Mouse (Mus musculus) liver, embryonic 12.5 days (tissue): ENCODE results near the gene Espn. TPM values are rescaled to one million over a fixed set of nuclear protein-coding genes. Genes with fewer than 3 reads are reported as not detected.

Experiments
- ATAC-seq: fragments of 200-750 bp; cut with Nextera tagmentation; 2 replicates; pipeline ENCODE4 v1.8.0; 2017; ENCODE audit warnings: moderate number of reproducible peaks, mild to moderate bottlenecking, moderate library complexity
- H3K27ac ChIP-seq: fragments of 300-500 bp; sonication (generic); 2 replicates; pipeline ENCODE4 v1.5.1; 2016; ENCODE audit warnings: mild to moderate bottlenecking
- H3K27me3 ChIP-seq: fragments of 300-500 bp; sonication (generic); replicated peaks from 2 replicates; pipeline ENCODE4 v1.6.1; 2016; ENCODE audit warnings: mild to moderate bottlenecking, moderate library complexity
- H3K36me3 ChIP-seq: fragments of 300-500 bp; sonication (generic); 2 replicates; pipeline ENCODE4 v1.6.1; 2016; ENCODE audit warnings: mild to moderate bottlenecking, moderate library complexity
- H3K4me1 ChIP-seq: fragments of 300-500 bp; sonication (generic); 2 replicates; pipeline ENCODE4 v1.6.1; 2016
- H3K4me2 ChIP-seq: fragments of 300-500 bp; sonication (generic); 2 replicates; pipeline ENCODE4 v1.6.1; 2016; ENCODE audit warnings: mild to moderate bottlenecking, moderate library complexity
- H3K4me3 ChIP-seq: fragments of 300-500 bp; sonication (generic); 2 replicates; pipeline ENCODE4 v1.5.1; 2016; ENCODE audit warnings: mild to moderate bottlenecking, moderate library complexity
- H3K9ac ChIP-seq: fragments of 300-500 bp; sonication (generic); 2 replicates; pipeline ENCODE4 v1.6.1; 2016; ENCODE audit warnings: mild to moderate bottlenecking, moderate library complexity
- H3K9me3 ChIP-seq: fragments of 300-500 bp; sonication (generic); replicated peaks from 2 replicates; pipeline ENCODE4 v1.6.1; 2016; ENCODE audit warnings: mild to moderate bottlenecking, moderate library complexity
- WGBS: fragments of 180-500 bp; shearing (Covaris S2); methylation state at CpG from one replicate; pipeline ENCODE4 v1.1.7; 2016; ENCODE audit not compliant: insufficient replicate concordance; 5-methylcytosine and 5-hydroxymethylcytosine counted together
- polyA plus RNA-seq: library from polyadenylated mRNA; unstranded; fragments of >200 nt; fragmentation: Nextera tagmentation; extraction: Ambion mirVana; gene quantifications from 2 replicates; pipeline ENCODE4 v1.2.1, GENCODE M21; 2016

The Espn gene
- polyA plus RNA-seq, 1 experiment from 2014 or later = 2.6 TPM

GRCm38 (mm10) chr4:152140441-152140840, 11.7 kb downstream of the Espn start:
- WGBS = 28% methylated on average over 6 of the region's 6 CpGs
- ATAC-seq = 0 out of 2 replicates have a peak, but pooled peaks have one; percentile 19

GRCm38 (mm10) chr4:152138497-152139260, 13.5 kb downstream of the Espn start:
- peaks cover 52% of the 10 kb centered on the region for H3K27me3 ChIP-seq
- H3K9me3 ChIP-seq = no peaks in the 10 kb centered on the region
- no peaks in the 10 kb centered on the region for H3K36me3 ChIP-seq
- H3K4me3 ChIP-seq = peak overlapping the region; percentile 59
- peak overlapping the region; percentile 78 for H3K4me2 ChIP-seq
- peak; percentile 87 for ATAC-seq
- peaks cover 13% of the 10 kb centered on the region for H3K4me1 ChIP-seq
- peak overlapping the region; percentile 42; the same call in 1 of the 2 replicates for H3K9ac ChIP-seq
- 3% methylated on average over 51 of the region's 51 CpGs for WGBS
- H3K27ac ChIP-seq = no peak overlapping the region

More at GRCm38 (mm10) chr4:152140441-152140840, 11.7 kb downstream of the Espn start:
- H3K4me3 ChIP-seq = no peak overlapping the region
- no peak overlapping the region for H3K27ac ChIP-seq
- H3K4me1 ChIP-seq = peaks cover 17% of the 10 kb centered on the region
- H3K4me2 ChIP-seq = no peak overlapping the region
- H3K9ac ChIP-seq = no peak overlapping the region
- H3K9me3 ChIP-seq = no peaks in the 10 kb centered on the region
- peaks cover 47% of the 10 kb centered on the region for H3K27me3 ChIP-seq
- no peaks in the 10 kb centered on the region for H3K36me3 ChIP-seq

DNA sequence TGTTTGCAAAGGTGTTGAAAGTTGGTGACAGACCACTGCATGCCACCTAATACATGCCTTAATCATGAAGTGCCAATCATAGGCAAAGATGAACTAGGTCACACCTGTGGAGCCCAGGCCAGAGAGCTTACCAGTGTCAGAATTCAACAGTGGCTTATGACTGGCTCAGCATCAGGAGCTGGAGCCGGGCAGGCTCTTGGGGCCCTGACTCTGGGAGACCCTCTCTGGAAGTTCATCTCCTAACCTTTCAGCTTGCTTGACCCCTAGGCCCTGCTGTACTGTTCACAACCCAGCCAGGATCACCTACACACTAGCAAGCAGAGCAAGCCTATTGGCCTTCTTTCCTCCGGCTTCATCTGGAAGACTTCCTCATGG, 15.3 kb downstream of the Espn start:
- no peak overlapping the region for H3K9ac ChIP-seq
- peaks cover 18% of the 10 kb centered on the region for H3K4me1 ChIP-seq
- H3K27ac ChIP-seq = no peak overlapping the region
- no peaks in the 10 kb centered on the region for H3K9me3 ChIP-seq
- H3K36me3 ChIP-seq = no peaks in the 10 kb centered on the region
- WGBS = 82% methylated on average over 2 of the region's 2 CpGs
- no peak for ATAC-seq
- no peak overlapping the region for H3K4me3 ChIP-seq
- no peak overlapping the region for H3K4me2 ChIP-seq
- peaks cover 63% of the 10 kb centered on the region for H3K27me3 ChIP-seq

DNA sequence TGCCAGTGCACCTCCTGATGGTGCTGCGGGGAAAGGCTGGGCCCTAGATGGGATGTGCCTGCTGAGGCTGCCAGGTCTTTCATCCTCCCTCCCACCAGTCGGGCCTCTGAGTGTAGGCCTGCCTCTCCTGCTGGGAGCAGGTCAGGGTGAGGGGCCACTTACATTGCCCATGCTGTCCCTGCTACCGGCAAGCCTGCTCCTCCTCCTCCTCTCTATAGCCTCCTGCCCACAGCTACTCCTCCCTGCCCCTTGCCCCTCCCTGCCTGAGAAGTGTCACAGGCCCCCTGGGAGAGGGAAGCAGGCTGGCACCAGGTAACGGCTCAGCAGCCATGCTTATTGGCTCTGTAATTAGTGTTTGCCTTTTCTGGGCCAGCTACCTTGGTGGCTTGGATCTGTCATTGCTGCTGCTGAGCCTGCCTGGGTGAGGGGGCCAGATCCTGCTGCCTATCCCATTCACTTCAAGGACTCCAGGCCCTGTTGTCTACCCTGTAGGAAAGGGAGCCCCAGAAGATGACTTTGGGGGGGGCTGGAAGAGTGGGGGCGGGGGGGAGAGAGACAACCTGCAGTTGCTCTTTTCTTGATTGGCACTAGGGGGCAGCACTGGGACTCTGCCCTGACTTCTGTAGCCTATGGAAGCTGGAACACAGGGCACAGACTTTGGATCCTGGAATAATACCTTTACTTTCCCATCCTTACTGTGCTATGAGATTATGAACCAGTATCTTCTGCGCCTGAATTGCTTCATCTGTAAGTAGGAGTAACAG, 15.9 kb downstream of the Espn start:
- Histone ChIP-seq H3K9ac (no peak overlapping the region), H3K36me3 (no peaks in the 10 kb centered on the region), H3K27me3 (peaks cover 63% of the 10 kb centered on the region), H3K4me2 (no peak overlapping the region), H3K9me3 (no peaks in the 10 kb centered on the region), H3K27ac (no peak overlapping the region), H3K4me1 (peaks cover 23% of the 10 kb centered on the region), H3K4me3 (no peak overlapping the region)
- 44% methylated on average over 6 of the region's 6 CpGs for WGBS
- no peak for ATAC-seq

- WGBS = 73% methylated on average over 12 of the region's 12 CpGs
- ATAC-seq = no peak
Observed at GRCm38 (mm10) chr4:152135363-152135762, 16.8 kb downstream of the Espn start.

DNA sequence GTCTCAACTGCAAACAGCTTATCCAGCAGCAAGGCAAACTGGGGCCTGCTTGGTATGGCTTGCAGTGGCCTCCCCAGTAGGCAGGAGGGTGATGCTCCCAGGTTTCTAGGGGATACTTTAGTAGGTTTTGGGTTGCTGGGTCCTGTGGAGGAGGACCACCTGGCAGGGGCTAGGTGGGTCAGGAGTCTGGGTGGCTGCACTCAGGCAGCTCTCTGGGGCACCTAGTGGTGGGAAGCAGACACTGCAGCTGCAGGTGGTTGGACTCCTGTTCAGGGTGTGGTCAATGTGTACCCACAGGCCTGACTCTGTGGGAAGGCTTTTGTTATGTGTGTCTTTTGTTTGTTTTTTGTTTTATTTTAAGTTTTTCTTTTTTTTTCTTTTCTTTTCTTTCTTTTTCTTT, 17.7 kb downstream of the Espn start:
- no peak for ATAC-seq
- peaks cover 74% of the 10 kb centered on the region for H3K27me3 ChIP-seq

More at GRCm38 (mm10) chr4:152135363-152135762, 16.8 kb downstream of the Espn start:
- H3K36me3 ChIP-seq = no peaks in the 10 kb centered on the region
- H3K4me3 ChIP-seq = no peak overlapping the region
- peaks cover 65% of the 10 kb centered on the region for H3K27me3 ChIP-seq
- H3K4me1 ChIP-seq = peaks cover 33% of the 10 kb centered on the region
- H3K4me2 ChIP-seq = no peak overlapping the region
- no peaks in the 10 kb centered on the region for H3K9me3 ChIP-seq
- H3K9ac ChIP-seq = no peak overlapping the region
- H3K27ac ChIP-seq = no peak overlapping the region

DNA sequence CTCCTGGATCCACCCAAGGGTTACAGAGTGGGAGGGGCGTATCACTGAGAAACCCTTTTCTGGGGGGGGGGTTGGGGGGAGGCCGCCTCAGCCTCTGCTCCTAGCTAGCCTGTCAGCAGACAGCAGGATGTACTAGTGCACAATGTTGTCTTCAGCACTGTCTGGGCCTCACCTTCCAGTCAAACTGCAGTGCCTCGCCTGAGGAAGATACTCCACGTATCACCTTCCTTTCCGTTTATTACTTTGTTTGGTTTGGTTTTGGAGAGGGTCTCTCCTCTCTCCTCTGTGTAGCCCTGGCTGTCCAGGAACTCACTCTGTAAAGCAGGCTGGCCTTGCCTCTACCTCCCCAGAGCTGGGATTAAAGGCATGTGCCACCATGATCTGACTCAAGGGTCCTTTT, 19.0 kb downstream of the Espn start:
- Histone ChIP-seq H3K9ac (no peak overlapping the region), H3K9me3 (no peaks in the 10 kb centered on the region), H3K27ac (no peak overlapping the region), H3K4me2 (no peak overlapping the region), H3K27me3 (peaks cover 87% of the 10 kb centered on the region), H3K4me3 (no peak overlapping the region), H3K36me3 (no peaks in the 10 kb centered on the region), H3K4me1 (peaks cover 26% of the 10 kb centered on the region)
- no peak for ATAC-seq
- WGBS = 44% methylated on average over 5 of the region's 5 CpGs

More for the DNA sequence above, 17.7 kb downstream of the Espn start:
- H3K4me1 ChIP-seq = peaks cover 36% of the 10 kb centered on the region
- H3K36me3 ChIP-seq = no peaks in the 10 kb centered on the region
- no peak overlapping the region for H3K27ac ChIP-seq
- H3K4me2 ChIP-seq = no peak overlapping the region
- H3K9ac ChIP-seq = no peak overlapping the region
- H3K4me3 ChIP-seq = no peak overlapping the region
- no peaks in the 10 kb centered on the region for H3K9me3 ChIP-seq

DNA sequence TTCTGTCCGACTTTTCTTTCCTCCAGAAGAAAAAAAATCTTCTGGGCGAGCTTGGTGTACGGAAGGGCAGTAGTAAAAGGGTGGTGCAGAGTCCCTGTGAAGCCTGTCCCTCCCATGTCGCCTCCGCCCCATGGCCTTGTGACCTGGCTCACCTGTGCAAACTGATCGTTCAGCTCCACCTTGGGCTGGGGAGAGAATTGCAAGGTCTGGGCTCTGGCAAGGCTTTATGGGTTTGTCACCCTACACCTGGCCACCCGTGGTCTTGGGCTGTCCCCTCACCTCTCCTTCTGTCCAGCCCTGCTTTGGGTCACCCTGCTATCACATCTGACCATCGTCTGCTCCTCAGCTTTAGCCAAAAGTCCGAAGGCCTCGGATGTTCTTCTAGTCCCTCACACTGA, 19.4 kb downstream of the Espn start:
- H3K27me3 ChIP-seq = peaks cover 91% of the 10 kb centered on the region
- H3K36me3 ChIP-seq = no peaks in the 10 kb centered on the region
- H3K4me2 ChIP-seq = no peak overlapping the region
- ATAC-seq = no peak
- H3K4me1 ChIP-seq = peaks cover 23% of the 10 kb centered on the region
- H3K9ac ChIP-seq = no peak overlapping the region
- H3K4me3 ChIP-seq = no peak overlapping the region
- no peaks in the 10 kb centered on the region for H3K9me3 ChIP-seq
- H3K27ac ChIP-seq = no peak overlapping the region
- 33% methylated on average over 10 of the region's 10 CpGs for WGBS

DNA sequence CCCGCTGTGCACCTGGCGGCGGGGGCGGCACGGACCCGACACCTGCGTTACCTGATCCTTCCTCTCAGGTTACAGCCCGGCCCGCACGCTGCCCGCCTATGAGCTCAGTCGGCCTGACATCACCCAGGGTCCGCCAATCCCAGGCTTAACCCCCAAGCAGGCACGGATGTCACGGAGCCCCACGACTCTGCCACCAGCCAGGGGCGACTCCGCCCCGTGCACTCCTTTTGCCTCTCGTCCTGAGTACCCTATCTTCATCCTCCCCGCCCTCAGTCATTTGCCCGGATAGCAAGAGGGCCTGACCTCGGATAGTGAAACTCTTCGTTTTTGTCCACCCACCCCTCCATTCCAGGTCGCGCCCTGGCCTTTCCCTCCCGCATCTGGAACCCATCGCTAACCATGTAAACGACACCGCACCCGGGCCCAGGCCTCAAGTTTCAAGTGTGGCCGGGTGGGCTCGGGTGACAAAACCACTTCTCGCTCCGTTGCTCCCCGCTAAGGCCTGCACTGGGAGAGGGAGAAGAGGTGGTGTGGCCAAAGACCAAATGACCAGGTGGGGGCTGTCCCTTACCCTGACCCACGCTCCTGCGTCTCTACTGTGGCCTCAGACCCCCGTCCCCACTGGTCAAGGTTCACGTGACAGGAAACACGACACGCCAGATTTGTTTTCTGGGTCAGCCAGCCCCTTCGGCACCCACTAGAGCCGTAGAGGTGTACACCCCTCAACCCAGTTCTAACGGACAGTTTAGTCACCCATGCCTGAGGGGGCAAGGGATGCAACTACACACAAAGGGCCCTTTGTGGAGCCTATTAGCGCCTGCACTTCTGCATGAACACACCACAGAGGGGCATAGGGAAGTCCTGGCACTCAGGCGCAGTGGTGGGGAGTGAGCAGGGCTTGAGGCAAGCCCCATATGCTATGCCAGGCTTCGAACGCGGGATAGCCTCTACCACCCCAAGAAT, 20.1 kb downstream of the Espn start:
- Histone ChIP-seq H3K4me1 (peaks cover 23% of the 10 kb centered on the region), H3K27me3 (peaks cover 97% of the 10 kb centered on the region), H3K9ac (no peak overlapping the region), H3K4me3 (peak overlapping the region; percentile 49), H3K27ac (no peak overlapping the region), H3K4me2 (peak overlapping the region; percentile 72), H3K36me3 (no peaks in the 10 kb centered on the region), H3K9me3 (no peaks in the 10 kb centered on the region)
- WGBS = 9% methylated on average over 50 of the region's 50 CpGs
- no peak for ATAC-seq

- whole genome bisulfite sequencing = under 1% methylated on average over 85 of the region's 85 CpGs
- peak overlapping the region; percentile 72 for H3K4me2 ChIP-seq
- no peak overlapping the region for H3K27ac ChIP-seq
- peaks cover 97% of the 10 kb centered on the region for H3K27me3 ChIP-seq
- peak; percentile 53 for ATAC-seq
- peak overlapping the region; percentile 49 for H3K4me3 ChIP-seq
- peak overlapping the region; percentile 40 for H3K9ac ChIP-seq
- H3K36me3 ChIP-seq = no peaks in the 10 kb centered on the region
- H3K9me3 ChIP-seq = no peaks in the 10 kb centered on the region
- peaks cover 27% of the 10 kb centered on the region for H3K4me1 ChIP-seq
Observed at GRCm38 (mm10) chr4:152130771-152131653, 21.2 kb downstream of the Espn start.

DNA sequence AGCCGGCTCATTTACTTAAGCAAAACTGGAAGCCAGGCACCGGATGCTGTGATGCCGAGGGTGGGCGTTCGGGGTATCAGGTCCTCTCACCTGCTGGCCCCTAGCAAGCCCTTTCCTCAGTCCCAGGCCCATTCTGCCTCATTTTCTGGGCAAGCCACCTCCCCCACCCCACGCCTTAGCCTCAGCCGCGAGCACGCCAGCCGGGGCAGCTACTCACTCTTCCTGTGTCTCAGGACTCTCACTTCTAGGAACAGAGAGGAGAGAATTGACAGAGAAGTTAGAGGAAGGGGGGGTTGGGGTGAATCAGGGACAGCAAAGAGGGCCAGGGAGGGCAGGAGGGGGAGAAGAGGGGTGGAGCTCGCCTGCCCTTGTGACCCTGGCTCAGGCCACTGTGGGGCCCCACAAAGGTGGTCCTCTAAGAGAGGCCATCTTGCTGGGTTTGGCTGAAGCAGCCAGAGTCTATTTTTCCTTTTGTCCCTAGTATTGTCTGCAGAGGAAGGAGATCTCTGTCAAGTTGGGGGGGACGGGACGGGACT, 22.7 kb downstream of the Espn start:
- ATAC-seq = no peak
- Histone ChIP-seq H3K36me3 (no peaks in the 10 kb centered on the region), H3K27me3 (peaks cover 100% of the 10 kb centered on the region), H3K9ac (no peak overlapping the region), H3K4me3 (no peak overlapping the region), H3K4me2 (peak overlapping the region; percentile 19), H3K27ac (no peak overlapping the region), H3K4me1 (peaks cover 32% of the 10 kb centered on the region), H3K9me3 (no peaks in the 10 kb centered on the region)
- WGBS = 32% methylated on average over 13 of the region's 13 CpGs
